Mouse (Mus musculus): ENCODE data around the gene Aff3. TPM values are rescaled to one million over a fixed set of nuclear protein-coding genes. Genes with fewer than 3 reads are reported as not detected.

Aff3 gene
- polyA plus RNA-seq, 1 experiment from 2014 or later, result 25.7 TPM

DNA sequence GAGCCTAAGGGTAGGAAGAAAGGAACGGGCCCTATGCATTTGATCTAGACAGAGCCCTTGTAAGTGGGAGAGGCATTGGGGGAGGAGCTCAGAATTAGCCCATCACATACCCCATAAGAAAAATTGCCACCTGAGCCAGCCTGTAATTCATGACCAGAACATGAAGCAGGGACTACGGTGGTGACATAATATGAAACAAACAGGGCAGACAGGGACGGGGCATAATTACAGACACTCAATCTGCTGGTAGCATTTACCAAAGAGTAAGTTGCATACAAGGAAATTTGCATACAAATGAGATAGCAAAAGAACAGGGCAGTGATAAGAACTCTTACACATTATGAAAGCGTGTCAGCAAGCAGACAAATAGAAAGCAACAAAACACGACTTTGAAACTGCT lies 6.3 kb upstream of the Aff3 start:
- Histone ChIP-seq H3K27me3 (no peaks in the 10 kb centered on the region), H3K4me2 (no peak overlapping the region), H3K36me3 (replicated peaks) (no peaks in the 10 kb centered on the region), H3K9ac (no peak overlapping the region), H3K9me3 (no peaks in the 10 kb centered on the region), H3K4me1 (no peaks in the 10 kb centered on the region), H3K4me3 (replicated peaks) (no peak overlapping the region), H3K27ac (no peak overlapping the region)
- ATAC-seq (ENCODE audit: low FRiP score), result no peak
- WGBS, result 64% methylated on average over 5 of the region's 5 CpGs

- no peak for ATAC-seq (ENCODE audit: low FRiP score)
- 91% methylated on average over 10 of the region's 10 CpGs for WGBS
- no peaks in the 10 kb centered on the region for H3K4me1 ChIP-seq
- H3K9me3 ChIP-seq, result no peaks in the 10 kb centered on the region
- H3K27ac ChIP-seq, result no peak overlapping the region
- H3K4me2 ChIP-seq, result no peak overlapping the region
- H3K27me3 ChIP-seq, result no peaks in the 10 kb centered on the region
- no peaks in the 10 kb centered on the region for H3K36me3 ChIP-seq (replicated peaks)
- no peak overlapping the region for H3K4me3 ChIP-seq (replicated peaks)
- no peak overlapping the region for H3K9ac ChIP-seq
These were observed 3.6 kb upstream of the Aff3 start for GRCm38 (mm10) chr1:38668327-38668726.

DNA sequence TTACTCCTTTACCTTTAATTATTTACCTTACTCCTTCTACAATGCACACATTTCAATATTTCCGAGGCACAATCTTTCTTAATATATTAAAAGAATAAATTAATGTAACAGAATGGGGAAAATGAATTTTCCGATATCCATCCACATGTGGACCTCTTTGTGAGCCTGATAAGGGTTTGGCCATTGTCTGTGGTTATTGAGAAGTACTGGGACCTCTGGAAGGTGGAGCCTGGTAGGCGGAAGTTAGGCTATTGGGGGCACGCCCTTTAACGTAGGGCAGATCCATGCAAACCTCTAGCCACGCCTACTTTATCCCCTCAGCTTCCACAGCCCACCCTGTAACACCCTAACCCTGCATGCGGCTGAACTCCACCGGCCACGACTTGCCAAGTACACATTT lies 3.1 kb upstream of the Aff3 start:
- no peaks in the 10 kb centered on the region for H3K9me3 ChIP-seq
- no peak for ATAC-seq (ENCODE audit: low FRiP score)
- H3K27me3 ChIP-seq, result no peaks in the 10 kb centered on the region
- 73% methylated on average over 9 of the region's 9 CpGs for WGBS
- H3K27ac ChIP-seq, result no peak overlapping the region
- H3K36me3 ChIP-seq (replicated peaks), result no peaks in the 10 kb centered on the region
- H3K4me2 ChIP-seq, result no peak overlapping the region
- no peak overlapping the region for H3K9ac ChIP-seq
- H3K4me1 ChIP-seq, result no peaks in the 10 kb centered on the region
- H3K4me3 ChIP-seq (replicated peaks), result no peak overlapping the region

DNA sequence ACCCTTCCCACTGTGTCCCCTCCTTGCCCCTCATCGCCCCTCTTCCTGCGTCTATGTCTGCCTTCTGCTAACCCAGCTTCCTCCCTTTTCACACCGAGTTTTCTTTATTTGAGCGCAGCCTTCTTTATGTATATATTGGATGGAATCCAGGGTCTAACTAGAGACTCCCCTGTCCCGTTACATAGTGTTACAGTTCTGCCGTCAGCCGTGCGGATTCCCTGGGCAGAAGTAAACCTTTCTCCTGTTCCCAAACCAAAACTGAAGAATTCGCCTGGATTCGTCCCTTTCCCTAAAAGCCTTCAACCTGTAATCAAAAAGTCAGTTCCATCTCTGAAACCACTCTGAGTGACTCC lies 2.0 kb upstream of the Aff3 start:
- no peak for ATAC-seq (ENCODE audit: low FRiP score)
- no peaks in the 10 kb centered on the region for H3K27me3 ChIP-seq
- no peak overlapping the region for H3K4me2 ChIP-seq
- H3K9ac ChIP-seq, result no peak overlapping the region
- no peaks in the 10 kb centered on the region for H3K4me1 ChIP-seq
- no peak overlapping the region for H3K4me3 ChIP-seq (replicated peaks)
- 82% methylated on average over 10 of the region's 10 CpGs for WGBS
- no peaks in the 10 kb centered on the region for H3K9me3 ChIP-seq
- no peaks in the 10 kb centered on the region for H3K36me3 ChIP-seq (replicated peaks)
- H3K27ac ChIP-seq, result no peak overlapping the region

DNA sequence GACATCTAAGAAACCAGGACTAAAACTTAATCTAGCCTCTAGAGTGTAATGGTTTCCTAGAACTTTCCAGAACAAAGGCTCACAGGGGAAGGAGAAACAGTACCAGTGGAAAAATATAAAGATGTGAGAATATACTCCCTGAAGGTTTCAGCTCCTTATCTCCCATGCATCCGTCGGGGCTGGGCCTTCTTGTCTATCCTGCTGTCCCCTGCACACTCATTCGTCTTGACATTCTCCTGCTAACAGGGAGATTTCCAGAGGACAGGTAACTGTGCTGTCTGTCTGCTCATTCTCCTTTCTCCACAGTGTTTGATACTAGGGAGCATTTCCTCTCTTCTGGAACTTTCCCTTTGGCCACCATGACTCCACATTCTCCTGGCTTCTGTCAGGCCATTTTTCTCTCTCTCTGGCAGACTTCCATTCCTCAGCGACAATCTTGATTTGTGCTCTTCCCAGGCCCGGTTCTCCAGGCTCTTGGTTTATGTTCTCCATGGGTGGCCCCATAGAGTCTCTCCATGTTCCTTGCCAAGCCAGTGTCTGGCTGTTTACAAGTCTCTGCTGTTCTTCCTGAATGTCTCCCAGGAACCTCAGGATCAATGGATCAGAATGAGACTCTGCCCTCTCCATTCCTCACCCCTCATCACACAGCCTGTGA lies 1.5 kb upstream of the Aff3 start:
- no peak overlapping the region for H3K4me2 ChIP-seq
- no peaks in the 10 kb centered on the region for H3K27me3 ChIP-seq
- H3K9me3 ChIP-seq, result no peaks in the 10 kb centered on the region
- H3K4me3 ChIP-seq (replicated peaks), result no peak overlapping the region
- no peak overlapping the region for H3K9ac ChIP-seq
- H3K36me3 ChIP-seq (replicated peaks), result no peaks in the 10 kb centered on the region
- H3K27ac ChIP-seq, result no peak overlapping the region
- 82% methylated on average over 5 of the region's 5 CpGs for WGBS
- ATAC-seq (ENCODE audit: low FRiP score), result no peak
- no peaks in the 10 kb centered on the region for H3K4me1 ChIP-seq

DNA sequence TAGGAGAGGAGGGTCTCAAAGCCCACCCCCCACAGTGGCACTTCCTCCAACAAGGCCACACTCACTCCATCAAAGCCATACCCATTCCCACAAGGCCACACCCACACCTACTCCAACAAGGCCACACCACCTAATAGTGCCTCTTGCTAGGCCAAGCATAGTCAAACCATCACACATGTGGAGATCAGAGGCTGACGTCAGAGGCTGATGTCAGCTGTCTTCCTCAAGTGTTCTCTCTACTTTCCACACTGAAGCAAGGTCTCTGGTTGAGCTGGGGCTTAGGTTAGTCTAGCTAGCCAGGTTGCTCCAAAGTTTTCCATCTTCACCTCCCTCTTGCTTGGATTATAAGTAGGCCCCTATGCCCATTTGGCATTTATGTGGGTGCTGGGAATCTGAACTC lies 856 bp upstream of the Aff3 start:
- Histone ChIP-seq H3K27me3 (no peaks in the 10 kb centered on the region), H3K4me1 (no peaks in the 10 kb centered on the region), H3K27ac (no peak overlapping the region), H3K9me3 (no peaks in the 10 kb centered on the region), H3K9ac (no peak overlapping the region), H3K4me2 (no peak overlapping the region), H3K36me3 (replicated peaks) (no peaks in the 10 kb centered on the region), H3K4me3 (replicated peaks) (no peak overlapping the region)
- no peak for ATAC-seq (ENCODE audit: low FRiP score)
- WGBS, result 89% methylated on average over 1 of the region's 1 CpGs

GRCm38 (mm10) chr1:38664261-38664660 lies 494 bp downstream of the Aff3 start:
- no peak overlapping the region for H3K27ac ChIP-seq
- WGBS, result 84% methylated on average over 4 of the region's 4 CpGs
- ATAC-seq (ENCODE audit: low FRiP score), result no peak
- no peaks in the 10 kb centered on the region for H3K4me1 ChIP-seq
- H3K9ac ChIP-seq, result no peak overlapping the region
- no peaks in the 10 kb centered on the region for H3K36me3 ChIP-seq (replicated peaks)
- no peaks in the 10 kb centered on the region for H3K9me3 ChIP-seq
- H3K27me3 ChIP-seq, result no peaks in the 10 kb centered on the region
- no peak overlapping the region for H3K4me2 ChIP-seq
- no peak overlapping the region for H3K4me3 ChIP-seq (replicated peaks)

GRCm38 (mm10) chr1:38662616-38663193 lies 2.0 kb downstream of the Aff3 start:
- WGBS, result 83% methylated on average over 3 of the region's 3 CpGs
- ATAC-seq (ENCODE audit: low FRiP score), result no peak
- H3K9me3 ChIP-seq, result no peaks in the 10 kb centered on the region
- no peaks in the 10 kb centered on the region for H3K27me3 ChIP-seq
- H3K9ac ChIP-seq, result no peak overlapping the region
- H3K4me3 ChIP-seq (replicated peaks), result no peak overlapping the region
- no peak overlapping the region for H3K27ac ChIP-seq
- no peak overlapping the region for H3K4me2 ChIP-seq
- no peaks in the 10 kb centered on the region for H3K4me1 ChIP-seq
- H3K36me3 ChIP-seq (replicated peaks), result no peaks in the 10 kb centered on the region

- WGBS, result 84% methylated on average over 4 of the region's 4 CpGs
- no peak overlapping the region for H3K4me2 ChIP-seq
- H3K4me3 ChIP-seq (replicated peaks), result no peak overlapping the region
- no peak overlapping the region for H3K9ac ChIP-seq
- no peak for ATAC-seq (ENCODE audit: low FRiP score)
- H3K27ac ChIP-seq, result no peak overlapping the region
- no peaks in the 10 kb centered on the region for H3K9me3 ChIP-seq
- H3K4me1 ChIP-seq, result no peaks in the 10 kb centered on the region
- no peaks in the 10 kb centered on the region for H3K27me3 ChIP-seq
- H3K36me3 ChIP-seq (replicated peaks), result no peaks in the 10 kb centered on the region
These were observed 5.7 kb downstream of the Aff3 start for GRCm38 (mm10) chr1:38658933-38659553.

DNA sequence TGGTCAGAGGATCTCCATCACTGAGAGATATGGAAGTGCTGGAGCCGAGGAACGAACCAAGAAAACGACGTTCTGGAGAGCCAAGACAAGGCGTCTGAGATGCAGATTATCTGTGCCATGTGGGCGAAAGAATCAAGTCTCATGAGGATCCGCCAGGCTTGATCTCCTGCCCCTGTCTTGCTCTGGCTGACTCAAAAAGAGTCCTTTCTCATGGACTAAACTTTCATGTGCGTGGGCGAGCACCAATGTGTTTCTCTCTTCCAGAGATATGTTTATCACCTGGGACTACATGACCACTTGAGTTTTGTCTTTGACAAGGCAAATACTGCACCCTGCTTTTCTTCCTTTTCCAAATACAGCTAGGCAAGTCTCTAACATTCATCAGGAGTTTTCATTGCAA lies 6.4 kb downstream of the Aff3 start:
- Histone ChIP-seq H3K9ac (no peak overlapping the region), H3K4me3 (replicated peaks) (no peak overlapping the region), H3K36me3 (replicated peaks) (no peaks in the 10 kb centered on the region), H3K9me3 (no peaks in the 10 kb centered on the region), H3K27ac (no peak overlapping the region), H3K27me3 (no peaks in the 10 kb centered on the region), H3K4me1 (no peaks in the 10 kb centered on the region), H3K4me2 (no peak overlapping the region)
- 91% methylated on average over 9 of the region's 9 CpGs for WGBS
- no peak for ATAC-seq (ENCODE audit: low FRiP score)

DNA sequence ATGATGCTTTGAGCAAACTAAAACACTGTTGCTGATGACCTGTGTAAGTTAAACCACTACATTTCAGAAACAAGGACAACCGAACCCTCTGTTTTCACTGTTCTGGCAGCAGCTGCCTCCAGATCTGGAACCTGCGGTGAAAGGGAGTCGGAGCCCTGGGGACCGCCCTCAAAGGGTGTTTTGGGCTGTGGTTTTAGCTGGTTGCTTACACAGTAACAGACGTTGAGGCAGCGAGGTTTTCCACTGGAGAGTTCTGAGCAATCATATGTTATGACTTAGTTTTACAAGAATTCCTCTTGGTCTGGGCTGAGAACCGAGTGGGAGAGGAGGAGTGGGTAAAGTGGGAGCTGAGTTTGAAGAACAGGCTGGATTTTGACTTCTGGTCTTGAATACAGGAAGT lies 7.1 kb downstream of the Aff3 start:
- ATAC-seq (ENCODE audit: low FRiP score), result no peak
- Histone ChIP-seq H3K9ac (no peak overlapping the region), H3K27me3 (no peaks in the 10 kb centered on the region), H3K4me1 (no peaks in the 10 kb centered on the region), H3K9me3 (no peaks in the 10 kb centered on the region), H3K27ac (no peak overlapping the region), H3K4me3 (replicated peaks) (no peak overlapping the region), H3K36me3 (replicated peaks) (no peaks in the 10 kb centered on the region), H3K4me2 (no peak overlapping the region)
- WGBS, result 85% methylated on average over 7 of the region's 7 CpGs

- Histone ChIP-seq H3K9ac (no peak overlapping the region), H3K27me3 (no peaks in the 10 kb centered on the region), H3K9me3 (no peaks in the 10 kb centered on the region), H3K4me3 (replicated peaks) (no peak overlapping the region), H3K36me3 (replicated peaks) (no peaks in the 10 kb centered on the region), H3K4me1 (no peaks in the 10 kb centered on the region), H3K27ac (no peak overlapping the region), H3K4me2 (no peak overlapping the region)
- no peak for ATAC-seq (ENCODE audit: low FRiP score)
- 94% methylated on average over 5 of the region's 5 CpGs for WGBS
These were observed 9.7 kb downstream of the Aff3 start for GRCm38 (mm10) chr1:38654981-38655540.

GRCm38 (mm10) chr1:38650031-38650430 lies 14.7 kb downstream of the Aff3 start:
- no peaks in the 10 kb centered on the region for H3K36me3 ChIP-seq (replicated peaks)
- WGBS, result 83% methylated on average over 7 of the region's 7 CpGs
- H3K9me3 ChIP-seq, result no peaks in the 10 kb centered on the region
- H3K4me3 ChIP-seq (replicated peaks), result no peak overlapping the region
- H3K27ac ChIP-seq, result no peak overlapping the region
- H3K9ac ChIP-seq, result no peak overlapping the region
- H3K27me3 ChIP-seq, result no peaks in the 10 kb centered on the region
- no peak overlapping the region for H3K4me2 ChIP-seq
- H3K4me1 ChIP-seq, result no peaks in the 10 kb centered on the region; the same call in 1 of the 2 replicates
- ATAC-seq (ENCODE audit: low FRiP score), result no peak

All from forebrain, embryonic 12.5 days (tissue).